Mouse (Mus musculus): ENCODE results near the gene Entpd7.
A peak's percentile ranks its signal among the peaks of the same experiment; 100 is the strongest.

The Entpd7 gene

GRCm38 (mm10) chr19:43689419-43690246 lies at the start of gene Entpd7:
Gene Entpd7 (plus strand): TSS chr19:43689672.
- DNase-seq (ENCODE audit: low read depth, low spot score) = peak; percentile 96

DNA sequence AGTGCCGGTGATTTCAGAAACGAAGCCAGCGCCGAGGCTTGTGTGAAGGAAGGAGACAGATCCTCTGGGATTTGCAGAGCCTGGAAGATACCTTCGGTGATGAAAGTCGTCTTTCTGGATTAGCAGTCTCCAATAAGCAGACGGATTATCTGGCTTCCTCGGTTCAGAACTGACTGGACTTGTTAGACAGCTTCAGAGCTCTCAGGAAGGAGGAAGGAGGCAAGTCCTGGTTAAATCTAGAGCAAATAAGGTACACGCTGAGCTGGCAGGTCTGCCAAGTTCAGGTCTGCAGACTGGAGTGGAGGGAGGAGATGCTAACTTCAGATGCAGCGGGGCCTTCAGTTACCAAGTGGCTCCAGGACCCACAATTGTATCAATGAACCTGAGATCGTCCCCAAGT lies 47.6 kb upstream of the Entpd7 start:
- DNase-seq (ENCODE audit: low read depth, low spot score) = no peak

- no peak for DNase-seq (ENCODE audit: low read depth, low spot score)
These were observed 46.6 kb upstream of the Entpd7 start for GRCm38 (mm10) chr19:43642843-43643242.

DNA sequence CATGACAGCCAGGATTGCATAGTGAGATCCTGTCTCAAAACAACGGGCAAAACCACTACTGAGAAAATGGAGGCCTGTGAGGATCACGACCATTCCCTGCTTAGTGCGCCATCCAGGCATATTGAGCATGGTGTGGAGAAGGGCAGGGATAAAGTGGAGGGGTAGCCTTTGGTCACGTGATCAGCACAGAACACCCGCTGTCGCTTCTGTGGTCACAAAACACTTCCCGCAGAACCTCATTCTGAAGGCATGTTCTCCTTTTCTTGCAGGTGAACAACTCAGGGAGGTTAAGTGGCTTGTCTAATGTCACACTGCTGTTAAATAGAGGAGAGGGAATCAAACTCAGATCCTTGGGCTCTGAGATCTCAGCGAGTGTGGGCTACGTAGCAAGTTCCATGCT lies 44.0 kb upstream of the Entpd7 start:
- no peak for DNase-seq (ENCODE audit: low read depth, low spot score)

DNA sequence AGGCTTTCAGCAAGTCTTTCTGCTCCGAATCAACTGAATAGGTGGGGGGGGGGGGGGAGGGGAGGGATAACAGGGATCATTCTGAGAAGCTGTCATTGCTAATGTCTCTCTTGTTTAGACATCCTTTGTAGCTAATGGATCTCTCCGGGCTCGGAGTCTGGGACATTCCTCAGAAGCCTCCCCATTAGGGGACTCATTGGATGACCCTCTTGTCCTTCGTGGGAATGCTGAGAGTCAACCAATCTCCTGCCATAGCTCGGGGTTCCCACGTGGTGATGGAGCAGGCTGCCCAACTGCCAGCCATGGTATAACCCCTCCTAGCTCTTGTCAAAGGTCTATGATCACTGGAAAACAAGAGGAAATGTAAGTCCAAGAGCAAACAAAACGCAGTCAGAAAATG lies 42.6 kb upstream of the Entpd7 start:
- DNase-seq (ENCODE audit: low read depth, low spot score) = no peak

DNA sequence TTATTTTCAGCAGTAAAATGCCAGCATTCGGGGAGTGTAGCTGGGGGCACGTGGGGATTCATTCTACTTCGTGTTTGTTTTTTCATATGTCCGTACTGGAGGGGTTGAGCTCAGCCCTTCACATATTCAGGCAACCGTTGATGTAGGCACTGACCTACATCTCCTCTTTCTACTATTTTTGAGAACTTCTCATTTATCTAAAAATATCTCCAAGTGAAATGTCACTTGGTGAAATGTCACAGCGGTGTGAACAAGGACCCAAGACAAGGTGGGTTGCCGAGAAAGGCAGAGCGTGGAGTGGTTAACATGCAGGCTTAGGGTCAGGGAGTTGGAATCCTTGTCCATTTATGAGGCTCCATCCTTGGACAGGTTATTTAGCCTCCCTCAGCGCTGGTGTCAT lies 42.2 kb upstream of the Entpd7 start:
- DNase-seq (ENCODE audit: low read depth, low spot score) = no peak

DNA sequence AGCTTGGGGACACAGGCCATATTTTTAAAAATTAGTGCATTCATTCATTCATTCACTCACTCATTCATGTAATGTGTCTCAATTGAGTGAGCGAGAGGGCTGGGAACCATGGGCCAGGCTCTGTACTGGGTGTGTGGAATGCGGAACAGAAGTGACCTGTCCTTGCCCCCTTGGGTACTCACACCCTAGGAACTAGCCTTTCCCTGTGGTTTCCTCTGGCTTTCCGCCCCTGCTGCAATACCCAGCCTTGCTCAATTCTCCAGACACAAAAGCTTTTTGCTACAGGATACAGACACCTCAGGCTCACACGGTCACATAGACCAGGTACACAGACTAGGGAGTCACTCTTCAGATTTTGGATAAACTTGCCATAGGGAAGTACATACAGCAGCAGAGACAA lies 41.1 kb upstream of the Entpd7 start:
- no peak for DNase-seq (ENCODE audit: low read depth, low spot score)

DNA sequence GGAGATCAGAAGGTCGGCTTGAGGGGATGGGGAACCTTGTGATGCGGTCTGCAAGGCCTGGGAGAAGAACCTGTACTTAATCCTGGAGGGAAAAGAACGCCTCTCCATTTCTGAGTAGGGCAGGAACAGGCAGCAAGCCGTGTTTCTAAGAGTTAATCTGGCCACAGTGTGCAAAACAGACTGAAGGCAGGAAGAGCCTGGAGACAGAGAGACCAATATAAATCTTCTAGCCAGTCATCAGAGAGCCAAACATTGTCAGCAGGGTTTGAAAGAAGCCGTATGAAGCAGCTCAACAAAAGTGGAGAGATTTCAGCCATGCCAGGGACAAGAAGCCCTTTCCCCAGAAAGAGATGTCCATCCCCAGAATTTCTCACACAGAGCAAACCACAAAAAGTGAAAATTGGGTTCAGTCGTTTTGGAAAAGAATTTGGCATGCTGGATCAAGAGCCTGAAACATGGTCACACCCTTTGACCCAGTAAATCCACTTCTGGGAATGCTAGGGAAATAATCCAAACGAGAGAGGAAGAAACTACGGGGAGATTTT lies 38.2 kb upstream of the Entpd7 start:
- DNase-seq (ENCODE audit: low read depth, low spot score) = no peak

DNA sequence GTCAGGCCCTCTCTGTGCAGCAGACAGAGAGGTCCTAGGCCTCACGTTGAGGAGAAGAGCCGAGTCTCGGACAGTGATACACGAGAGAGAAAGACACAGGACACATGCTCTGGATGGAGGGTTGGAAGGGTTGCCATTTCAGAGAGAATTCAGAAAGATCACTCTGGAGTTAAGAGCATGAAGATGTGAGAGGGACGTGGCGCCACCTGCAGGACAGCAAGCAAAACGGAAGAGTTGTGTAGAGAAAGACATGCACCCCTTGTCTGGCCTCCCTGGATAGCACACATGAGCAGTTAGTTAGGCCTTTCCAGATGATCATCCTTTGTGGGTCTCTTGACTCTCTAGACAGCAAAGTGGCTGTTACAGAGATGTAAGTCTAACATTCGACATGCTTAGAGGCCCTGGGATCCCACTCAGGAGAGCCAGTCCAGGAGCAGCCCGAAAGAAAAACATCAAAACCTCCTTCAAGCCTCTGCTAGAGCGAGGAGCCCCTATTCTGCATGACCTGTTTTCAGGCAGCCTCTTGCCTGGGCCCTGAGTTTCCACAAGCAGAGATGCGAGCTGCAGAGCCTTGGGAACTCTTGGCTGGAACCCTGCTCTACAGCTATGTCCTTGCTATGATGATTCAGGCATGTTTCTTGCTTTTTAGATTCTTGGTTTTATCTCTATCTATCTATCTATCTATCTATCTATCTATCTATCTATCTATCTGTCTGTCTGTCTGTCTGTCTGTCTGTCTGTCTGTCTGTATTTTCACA lies 33.6 kb upstream of the Entpd7 start:
- DNase-seq (ENCODE audit: low read depth, low spot score) = peak; percentile 72

GRCm38 (mm10) chr19:43659632-43660031 lies 29.8 kb upstream of the Entpd7 start:
- DNase-seq (ENCODE audit: low read depth, low spot score) = no peak

- DNase-seq (ENCODE audit: low read depth, low spot score) = no peak
These were observed 28.7 kb upstream of the Entpd7 start for GRCm38 (mm10) chr19:43660774-43661173.

DNA sequence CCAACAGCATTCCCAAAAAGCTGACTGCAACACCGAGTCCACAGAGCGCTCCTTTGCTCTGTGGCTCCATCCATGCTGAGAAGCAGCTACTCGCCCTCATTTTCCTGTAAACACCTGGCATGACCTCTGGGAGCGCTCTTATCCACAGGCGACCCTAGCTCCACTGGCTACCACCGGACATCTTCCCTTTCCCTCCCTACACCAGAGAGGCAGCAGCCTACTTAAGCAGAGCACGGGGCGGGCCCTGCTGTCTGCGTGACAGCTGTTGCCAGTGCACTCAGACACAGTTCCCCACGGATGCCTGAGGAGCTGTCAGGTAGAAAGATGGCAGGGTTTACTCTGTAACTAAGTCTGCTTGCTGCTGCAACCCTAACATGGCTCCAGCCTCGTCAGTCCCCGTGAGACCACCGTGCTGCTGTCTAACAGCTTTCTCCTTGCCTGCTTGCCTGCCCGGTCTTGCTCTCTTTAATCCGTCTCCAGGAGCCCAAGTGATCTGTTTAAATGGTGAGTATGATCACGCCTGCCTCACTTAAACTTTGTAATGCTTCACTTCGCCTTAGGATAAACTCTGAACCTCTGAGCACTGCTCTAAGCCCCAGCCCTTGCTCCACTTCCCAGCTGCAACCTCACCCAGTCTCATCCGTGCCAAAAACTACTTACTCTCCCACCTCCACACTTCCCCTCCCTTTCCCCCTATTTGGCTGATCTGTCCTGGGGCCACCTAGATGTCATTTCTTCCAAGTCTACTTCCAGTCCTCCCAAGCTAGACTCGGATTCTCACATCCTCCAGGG lies 27.1 kb upstream of the Entpd7 start:
- no peak for DNase-seq (ENCODE audit: low read depth, low spot score)

DNA sequence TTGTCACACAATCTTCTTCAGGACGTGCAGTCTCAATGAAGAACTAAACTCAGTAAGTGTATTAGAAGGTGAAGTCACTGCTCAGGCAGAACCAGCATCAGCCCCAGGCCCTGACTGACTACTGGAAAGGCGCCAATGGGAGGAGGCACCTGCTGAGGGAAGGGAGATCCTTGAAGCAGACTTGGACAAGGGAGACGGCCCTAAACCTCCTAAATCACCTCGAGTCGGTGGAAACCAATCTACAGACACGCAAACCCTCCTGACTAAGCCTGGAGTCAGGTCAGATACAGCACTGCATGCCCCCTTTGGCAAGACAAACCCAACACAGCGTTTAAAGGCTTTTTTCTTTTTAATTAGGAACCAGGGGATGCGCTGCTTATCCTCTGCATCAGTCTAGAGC lies 26.0 kb upstream of the Entpd7 start:
- DNase-seq (ENCODE audit: low read depth, low spot score) = no peak

- peak; percentile 55 for DNase-seq (ENCODE audit: low read depth, low spot score)
These were observed 23.9 kb upstream of the Entpd7 start for GRCm38 (mm10) chr19:43665441-43666048.

DNA sequence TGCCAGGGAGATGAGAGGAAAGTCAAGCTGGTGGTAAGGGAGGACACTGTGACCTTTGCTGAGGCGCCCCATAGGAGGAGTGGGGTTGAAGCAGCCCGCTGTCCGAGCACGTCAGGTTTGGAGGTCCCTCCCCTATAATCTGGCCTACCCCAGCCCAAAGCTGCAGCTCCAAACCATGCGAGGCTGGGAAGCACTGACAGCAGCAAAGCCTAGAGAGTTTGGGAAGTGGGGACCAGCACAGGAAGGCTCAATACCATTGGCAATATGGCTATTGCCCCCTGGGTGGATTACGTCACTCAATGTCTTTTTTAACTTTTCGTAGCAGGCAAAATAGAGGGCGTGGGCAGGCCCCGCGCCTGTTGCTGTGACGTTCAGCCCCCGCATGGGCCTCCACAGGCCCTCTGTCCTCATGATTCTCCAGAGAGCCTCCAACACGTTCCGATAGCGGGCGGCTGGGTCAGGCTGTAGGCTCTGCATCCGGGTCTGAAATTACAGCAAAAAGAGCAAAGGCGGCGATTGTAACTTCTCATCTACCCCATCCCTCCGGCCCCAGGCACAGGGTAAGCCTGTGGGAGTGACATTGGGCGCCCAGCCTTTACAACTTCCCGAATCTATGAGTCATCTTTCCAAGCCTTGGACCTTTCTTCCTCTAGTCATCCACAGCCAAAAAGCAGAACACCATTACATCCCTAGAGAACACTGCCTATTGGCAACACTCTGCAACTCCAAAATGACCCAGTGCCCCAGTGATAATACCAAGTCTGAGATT lies 22.6 kb upstream of the Entpd7 start:
- DNase-seq (ENCODE audit: low read depth, low spot score) = no peak

DNA sequence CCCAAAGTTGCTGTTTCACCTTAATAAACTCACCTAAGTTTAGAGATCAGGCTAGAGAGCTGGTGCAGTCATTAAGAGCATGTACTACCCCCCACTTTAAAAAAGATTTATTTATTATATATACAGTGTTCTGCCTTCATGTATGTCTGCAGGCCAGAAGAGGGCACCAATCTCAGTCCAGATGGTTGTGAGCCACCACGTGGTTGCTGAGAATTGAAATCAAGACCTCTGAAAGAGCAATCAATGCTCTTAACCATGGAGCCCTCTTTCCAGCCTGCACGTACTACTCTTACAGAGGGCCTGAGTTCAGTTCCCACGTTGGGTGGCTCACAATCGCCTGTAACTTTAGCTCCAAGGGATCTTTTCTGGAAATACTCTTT lies 22.1 kb upstream of the Entpd7 start:
- peak; percentile 67 for DNase-seq (ENCODE audit: low read depth, low spot score)

DNA sequence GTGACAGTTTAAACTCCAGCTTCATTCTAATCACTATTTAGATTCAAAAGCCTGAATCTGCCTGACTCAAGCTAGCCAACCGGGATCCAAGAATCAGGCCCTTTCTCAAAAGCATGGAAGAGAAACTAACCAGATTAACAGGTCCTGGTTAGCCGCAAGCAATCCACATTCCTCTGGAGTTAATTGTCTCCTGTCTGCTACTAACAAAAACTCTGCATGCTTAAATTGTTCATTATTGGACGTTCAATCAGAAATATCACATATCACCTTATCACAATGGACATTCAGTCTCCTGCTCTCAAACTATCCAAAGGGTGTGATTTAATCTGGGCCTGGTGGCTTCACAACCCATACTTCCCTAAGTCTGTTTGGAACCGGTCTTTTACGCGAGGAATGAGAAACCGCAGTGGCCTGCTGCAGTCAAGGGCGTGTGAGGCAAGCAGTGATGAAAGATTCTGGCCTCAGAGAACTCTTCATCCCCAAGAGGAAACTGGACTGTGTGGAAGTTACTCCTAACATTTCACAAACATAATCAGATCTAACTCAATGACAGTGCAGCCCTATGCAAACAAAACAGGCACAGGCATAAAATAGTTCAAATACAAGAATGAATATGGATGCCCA lies 20.2 kb upstream of the Entpd7 start:
- DNase-seq (ENCODE audit: low read depth, low spot score) = no peak

DNA sequence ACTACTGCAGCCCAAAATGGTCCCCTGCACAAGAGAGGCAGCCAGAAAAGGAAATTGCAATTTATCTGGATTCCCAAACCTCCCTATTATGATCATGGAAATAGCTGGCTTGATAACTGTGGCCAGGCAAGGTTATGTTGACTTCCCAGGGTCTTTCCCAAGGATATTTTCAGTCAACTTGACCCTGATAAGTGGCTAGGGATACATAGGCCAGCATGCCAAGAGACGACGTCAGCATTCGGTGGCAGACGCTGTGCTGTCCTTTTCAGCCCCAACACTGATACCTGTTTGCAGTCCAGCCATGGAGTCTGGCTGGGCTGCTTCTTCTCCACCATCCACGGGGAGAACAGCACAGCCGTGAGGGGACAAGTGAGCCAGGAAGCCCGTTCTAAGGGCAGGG lies 18.4 kb upstream of the Entpd7 start:
- no peak for DNase-seq (ENCODE audit: low read depth, low spot score)

DNA sequence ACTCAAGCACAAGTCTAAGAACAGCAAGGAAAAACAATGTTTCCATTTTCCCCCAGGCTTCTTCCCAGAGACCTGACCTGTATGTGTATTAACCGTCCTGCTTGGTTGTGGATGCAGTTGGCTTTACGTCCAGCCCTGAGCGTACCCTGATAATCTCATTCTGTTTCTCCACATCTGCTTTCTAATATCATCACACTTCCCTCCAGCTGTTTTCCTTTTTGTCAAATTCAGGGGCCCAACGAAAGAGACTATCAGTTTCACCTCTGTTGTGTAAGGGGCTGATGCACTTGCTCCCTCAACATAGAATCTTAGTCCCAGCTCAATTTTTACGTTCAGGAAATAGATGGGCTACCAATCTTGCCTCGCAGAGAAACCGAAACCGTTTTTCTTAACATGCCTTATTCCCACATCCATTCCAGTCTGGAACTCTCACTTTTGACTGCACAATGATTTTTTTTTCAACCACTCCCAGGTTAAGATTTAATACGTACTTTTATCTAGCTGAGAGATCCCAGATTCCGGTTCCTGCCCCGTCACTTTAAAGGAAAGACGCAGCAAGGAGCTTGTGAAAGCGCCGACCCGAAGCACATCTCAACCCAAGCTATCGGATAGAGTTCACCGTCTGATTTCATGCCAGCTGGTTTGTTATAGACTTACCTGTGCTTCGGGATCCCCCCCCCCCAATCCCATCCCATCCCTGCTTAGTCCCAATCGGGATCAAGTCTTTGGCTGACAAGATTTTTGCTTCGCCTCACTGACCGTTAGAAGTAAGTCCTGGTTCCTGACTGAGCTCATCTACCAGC lies 15.8 kb upstream of the Entpd7 start:
- DNase-seq (ENCODE audit: low read depth, low spot score) = peak; percentile 55

DNA sequence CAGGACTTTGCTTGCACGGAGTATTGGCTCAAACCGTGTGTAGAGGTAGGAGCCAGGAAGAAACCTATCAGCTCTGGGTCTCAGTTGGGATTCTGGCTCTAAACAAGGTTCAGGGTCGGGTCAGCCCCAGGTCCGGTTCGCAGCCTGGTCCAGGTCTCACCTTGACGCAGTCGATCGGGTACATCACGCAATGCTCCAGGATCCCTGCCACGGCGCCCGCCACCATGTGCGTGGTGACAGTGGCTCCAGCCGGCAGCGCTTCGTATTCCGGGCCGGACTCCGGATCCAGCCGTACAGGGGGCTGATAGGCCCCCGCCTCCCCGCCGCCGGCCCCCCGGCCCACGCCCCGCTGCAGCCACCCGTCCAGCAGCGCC lies 15.2 kb upstream of the Entpd7 start:
- peak; percentile 60 for DNase-seq (ENCODE audit: low read depth, low spot score)

Measured in A20 (cell line).